Mouse (Mus musculus): ENCODE measurements at regions not wholly inside any gene's neighbourhood (a gene's known extent, or its start where the extent isn't known, plus 50 kb on each side); places are given as distances from the start of the nearest gene placed in this dataset.

GRCm38 (mm10) chr6:143614431-143614987, 447.5 kb downstream of the Etnk1 start:
- Histone ChIP-seq H3K4me3 (replicated peaks; ENCODE audit: extremely low read depth, low read depth, low read length) (no peak overlapping the region), H3K4me1 (ENCODE audit: control insufficient read depth, insufficient read depth, low read length) (no peaks in the 10 kb centered on the region)
- TF ChIP-seq POLR2A (IDR thresholded peaks at IDR 0.05; ENCODE audit: borderline replicate concordance, extremely low read depth, low read depth, low read length) (no peak), CTCF (IDR thresholded peaks at IDR 0.05; ENCODE audit: insufficient read depth, low read length) (no peak)
- no peak for DNase-seq
- 66% methylated on average over 11 of the region's 11 CpGs for WGBS

- Histone ChIP-seq H3K4me3 (replicated peaks; ENCODE audit: extremely low read depth, low read depth, low read length) (no peak overlapping the region), H3K4me1 (ENCODE audit: control insufficient read depth, insufficient read depth, low read length) (no peaks in the 10 kb centered on the region)
- 81% methylated on average over 8 of the region's 8 CpGs for WGBS
- no peak for TF ChIP-seq CTCF (IDR thresholded peaks at IDR 0.05; ENCODE audit: insufficient read depth, low read length)
- TF ChIP-seq POLR2A (IDR thresholded peaks at IDR 0.05; ENCODE audit: borderline replicate concordance, extremely low read depth, low read depth, low read length), result no peak
- DNase-seq, result no peak
Observed at GRCm38 (mm10) chr6:143615361-143615760, 448.3 kb downstream of the Etnk1 start.

GRCm38 (mm10) chr6:143616386-143616785, 449.4 kb downstream of the Etnk1 start:
- DNase-seq, result no peak
- Histone ChIP-seq H3K4me1 (ENCODE audit: control insufficient read depth, insufficient read depth, low read length) (no peaks in the 10 kb centered on the region), H3K4me3 (replicated peaks; ENCODE audit: extremely low read depth, low read depth, low read length) (no peak overlapping the region)
- TF ChIP-seq CTCF (IDR thresholded peaks at IDR 0.05; ENCODE audit: insufficient read depth, low read length), result no peak
- TF ChIP-seq POLR2A (IDR thresholded peaks at IDR 0.05; ENCODE audit: borderline replicate concordance, extremely low read depth, low read depth, low read length), result no peak
- WGBS, result 77% methylated on average over 4 of the region's 4 CpGs

GRCm38 (mm10) chr6:143618558-143618957, 451.5 kb downstream of the Etnk1 start:
- TF ChIP-seq CTCF (IDR thresholded peaks at IDR 0.05; ENCODE audit: insufficient read depth, low read length), result no peak
- Histone ChIP-seq H3K4me3 (replicated peaks; ENCODE audit: extremely low read depth, low read depth, low read length) (no peak overlapping the region), H3K4me1 (ENCODE audit: control insufficient read depth, insufficient read depth, low read length) (no peaks in the 10 kb centered on the region)
- 51% methylated on average over 10 of the region's 10 CpGs for WGBS
- no peak for DNase-seq

- H3K4me1 ChIP-seq (ENCODE audit: control insufficient read depth, insufficient read depth, low read length), result no peaks in the 10 kb centered on the region
- WGBS, result 71% methylated on average over 2 of the region's 2 CpGs
- no peak overlapping the region for H3K4me3 ChIP-seq (replicated peaks; ENCODE audit: extremely low read depth, low read depth, low read length)
- TF ChIP-seq CTCF (IDR thresholded peaks at IDR 0.05; ENCODE audit: insufficient read depth, low read length), result no peak
- no peak for TF ChIP-seq POLR2A (IDR thresholded peaks at IDR 0.05; ENCODE audit: borderline replicate concordance, extremely low read depth, low read depth, low read length)
- DNase-seq, result no peak
Observed at GRCm38 (mm10) chr6:143620583-143620982, 453.6 kb downstream of the Etnk1 start.

- no peak for TF ChIP-seq CTCF (IDR thresholded peaks at IDR 0.05; ENCODE audit: insufficient read depth, low read length)
- no peak for TF ChIP-seq POLR2A (IDR thresholded peaks at IDR 0.05; ENCODE audit: borderline replicate concordance, extremely low read depth, low read depth, low read length)
- WGBS, result 82% methylated on average over 2 of the region's 2 CpGs
- H3K4me3 ChIP-seq (replicated peaks; ENCODE audit: extremely low read depth, low read depth, low read length), result no peak overlapping the region
- no peak for DNase-seq
- no peaks in the 10 kb centered on the region for H3K4me1 ChIP-seq (ENCODE audit: control insufficient read depth, insufficient read depth, low read length)
Observed at GRCm38 (mm10) chr6:143622161-143622560, 455.1 kb downstream of the Etnk1 start.

GRCm38 (mm10) chr6:143624901-143625300, 457.9 kb downstream of the Etnk1 start:
- DNase-seq, result no peak
- no peak overlapping the region for H3K4me3 ChIP-seq (replicated peaks; ENCODE audit: extremely low read depth, low read depth, low read length)
- no peaks in the 10 kb centered on the region for H3K4me1 ChIP-seq (ENCODE audit: control insufficient read depth, insufficient read depth, low read length)
- WGBS, result 62% methylated on average over 3 of the region's 3 CpGs
- TF ChIP-seq CTCF (IDR thresholded peaks at IDR 0.05; ENCODE audit: insufficient read depth, low read length), result no peak
- no peak for TF ChIP-seq POLR2A (IDR thresholded peaks at IDR 0.05; ENCODE audit: borderline replicate concordance, extremely low read depth, low read depth, low read length)

- peaks cover 3% of the 10 kb centered on the region; the same call in 1 of the 2 replicates for H3K4me1 ChIP-seq (ENCODE audit: control insufficient read depth, insufficient read depth, low read length)
- DNase-seq, result no peak
- 34% methylated on average over 7 of the region's 7 CpGs for WGBS
- no peak overlapping the region for H3K4me3 ChIP-seq (replicated peaks; ENCODE audit: extremely low read depth, low read depth, low read length)
- TF ChIP-seq POLR2A (IDR thresholded peaks at IDR 0.05; ENCODE audit: borderline replicate concordance, extremely low read depth, low read depth, low read length), result no peak
- no peak for TF ChIP-seq CTCF (IDR thresholded peaks at IDR 0.05; ENCODE audit: insufficient read depth, low read length)
Observed at GRCm38 (mm10) chr6:143631581-143631980, 464.6 kb downstream of the Etnk1 start.

GRCm38 (mm10) chr6:143633710-143634109, 466.7 kb downstream of the Etnk1 start:
- TF ChIP-seq POLR2A (IDR thresholded peaks at IDR 0.05; ENCODE audit: borderline replicate concordance, extremely low read depth, low read depth, low read length) (no peak), CTCF (IDR thresholded peaks at IDR 0.05; ENCODE audit: insufficient read depth, low read length) (no peak)
- DNase-seq, result no peak

GRCm38 (mm10) chr6:143634334-143634733, 467.3 kb downstream of the Etnk1 start:
- no peak for DNase-seq
- 86% methylated on average over 10 of the region's 10 CpGs for WGBS
- peaks cover 3% of the 10 kb centered on the region; the same call in 1 of the 2 replicates for H3K4me1 ChIP-seq (ENCODE audit: control insufficient read depth, insufficient read depth, low read length)
- no peak overlapping the region for H3K4me3 ChIP-seq (replicated peaks; ENCODE audit: extremely low read depth, low read depth, low read length)
- TF ChIP-seq CTCF (IDR thresholded peaks at IDR 0.05; ENCODE audit: insufficient read depth, low read length), result no peak

More at GRCm38 (mm10) chr6:143633710-143634109, 466.7 kb downstream of the Etnk1 start:
- Histone ChIP-seq H3K4me1 (ENCODE audit: control insufficient read depth, insufficient read depth, low read length) (peaks cover 3% of the 10 kb centered on the region; the same call in 1 of the 2 replicates), H3K4me3 (replicated peaks; ENCODE audit: extremely low read depth, low read depth, low read length) (no peak overlapping the region)
- 68% methylated on average over 6 of the region's 6 CpGs for WGBS

Measured in lung, adult 2 months (tissue).